Mouse (Mus musculus): Measurements from ENCODE around the gene Ddx11. TPM values are rescaled to one million over a fixed set of nuclear protein-coding genes. Genes with fewer than 3 reads are reported as not detected.

Ddx11 gene
- 1.9 TPM for polyA plus RNA-seq (2015; fragmentation: Illumina TruSeq; extraction: RNeasy Lipid Tissue Mini Kit (QIAGEN cat#74804); ENCODE audit: low read depth, low replicate concordance)

DNA sequence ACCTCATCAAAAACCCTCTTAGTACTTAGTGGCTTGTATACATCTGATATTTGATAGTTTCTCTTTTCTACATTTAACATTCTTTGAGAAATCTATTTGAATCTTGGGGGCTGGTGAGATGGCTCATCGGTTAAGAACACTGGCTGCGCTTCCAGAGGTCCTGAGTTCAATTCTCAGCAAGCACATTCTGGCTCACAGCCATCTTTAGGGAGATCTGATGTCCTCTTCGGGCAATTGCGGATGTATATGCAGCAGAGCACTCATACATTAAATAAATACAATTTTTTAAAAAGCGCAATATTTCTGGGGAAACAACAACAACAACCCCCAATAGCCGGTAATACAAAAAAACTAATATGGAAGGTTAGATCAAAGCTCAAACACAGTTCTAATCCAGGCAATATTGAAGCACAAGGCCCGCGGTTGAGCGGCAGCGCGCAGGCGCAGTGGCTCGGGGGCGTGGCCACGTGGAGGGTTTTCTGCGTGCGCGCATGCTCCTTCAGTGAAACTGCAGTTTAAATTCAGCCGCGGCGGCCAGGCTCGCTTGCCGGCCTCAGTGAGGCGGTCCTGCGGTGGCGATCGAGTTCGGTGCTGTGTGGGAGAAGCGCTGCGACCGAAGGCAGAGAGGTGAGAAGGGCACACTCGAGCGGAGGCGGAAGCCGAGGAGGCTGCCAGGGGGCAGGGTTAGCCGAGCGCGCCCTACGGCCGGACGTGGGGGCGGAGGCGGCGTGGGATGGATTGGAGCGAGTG lies at the start of gene Ddx11:
Ddx11 (plus strand) TSS at position 455 of the 750 bp plus-strand sequence.

GRCm38 (mm10) chr17:66076934-66077333 lies 46.4 kb upstream of the Ddx11 start, which contains the start of gene Ankrd12:
Gene Ankrd12, minus strand, starts transcription at chr17:66077089.

DNA sequence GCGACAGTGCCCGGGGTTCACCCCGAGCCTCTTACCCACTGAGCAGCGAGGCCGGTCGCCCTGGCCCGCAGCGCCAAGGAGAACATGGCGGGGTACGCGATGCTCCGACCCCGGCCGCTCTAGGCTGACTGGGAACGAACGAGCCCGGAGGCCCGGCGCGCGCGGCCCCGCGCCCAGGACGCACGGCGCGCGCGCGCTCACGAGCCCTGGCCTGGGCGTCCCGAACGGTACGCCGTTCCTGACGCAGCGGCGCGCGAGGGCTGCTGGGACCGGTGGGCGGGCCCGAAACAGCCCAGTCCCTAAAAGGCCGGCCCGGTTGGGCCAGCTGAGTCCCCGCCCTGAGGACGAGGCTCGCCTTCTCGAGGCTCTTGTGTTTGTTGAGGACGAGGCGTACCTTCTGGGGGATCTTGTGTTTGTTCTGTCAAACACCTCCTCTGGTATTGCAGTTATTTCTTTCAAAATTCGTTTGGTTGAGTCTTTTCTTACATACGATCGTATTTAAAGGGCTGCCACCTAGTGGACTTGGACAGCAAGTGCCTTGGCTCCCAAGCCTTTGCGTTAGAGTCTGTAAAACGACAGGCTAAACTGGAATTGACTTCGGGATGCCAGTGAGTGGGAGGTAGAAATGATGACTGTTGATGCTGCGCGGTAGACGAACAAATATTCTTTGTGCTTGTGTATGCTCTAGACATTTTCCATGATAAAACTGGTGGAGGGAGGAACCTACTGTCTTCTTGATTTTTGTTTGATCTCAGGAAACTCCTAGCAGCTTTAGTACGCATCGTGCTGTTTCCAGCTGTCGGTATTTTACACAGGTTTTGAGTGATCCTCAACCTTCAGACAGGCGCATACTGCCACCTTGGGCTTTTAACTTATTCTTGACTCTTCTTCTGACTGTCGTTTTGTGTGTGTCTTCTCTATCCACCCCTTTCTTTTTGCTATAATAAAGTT lies 21.7 kb upstream of the Ddx11 start, which contains the start of gene Ndufv2:
Ndufv2 (minus strand) TSS at position 180 of the 951 bp plus-strand sequence.

GRCm38 (mm10) chr17:66111402-66111959 lies 11.8 kb upstream of the Ddx11 start, which contains the start of gene Washc1:
Gene Washc1, plus strand, starts transcription at chr17:66111545.

Other genes with a start within 250 kb of the Ddx11 start
- 44.1 TPM for gene Ralbp1, start 237.7 kb upstream of the Ddx11 start, polyA plus RNA-seq (2015; fragmentation: Illumina TruSeq; extraction: RNeasy Lipid Tissue Mini Kit (QIAGEN cat#74804); ENCODE audit: low read depth, low replicate concordance)
- 20.5 TPM for gene Twsg1, start 172.3 kb upstream of the Ddx11 start, polyA plus RNA-seq (2015; fragmentation: Illumina TruSeq; extraction: RNeasy Lipid Tissue Mini Kit (QIAGEN cat#74804); ENCODE audit: low read depth, low replicate concordance)
- 22.7 TPM for gene Ankrd12, start 46.4 kb upstream of the Ddx11 start, polyA plus RNA-seq (2015; fragmentation: Illumina TruSeq; extraction: RNeasy Lipid Tissue Mini Kit (QIAGEN cat#74804); ENCODE audit: low read depth, low replicate concordance)
- gene Ndufv2, start 22.0 kb upstream of the Ddx11 start, polyA plus RNA-seq (2015; fragmentation: Illumina TruSeq; extraction: RNeasy Lipid Tissue Mini Kit (QIAGEN cat#74804); ENCODE audit: low read depth, low replicate concordance): 403 TPM
- 31.0 TPM for gene Washc1, start 12.0 kb upstream of the Ddx11 start, polyA plus RNA-seq (2015; fragmentation: Illumina TruSeq; extraction: RNeasy Lipid Tissue Mini Kit (QIAGEN cat#74804); ENCODE audit: low read depth, low replicate concordance)